Mouse (Mus musculus): ENCODE results near the gene Rps21.

DNA sequence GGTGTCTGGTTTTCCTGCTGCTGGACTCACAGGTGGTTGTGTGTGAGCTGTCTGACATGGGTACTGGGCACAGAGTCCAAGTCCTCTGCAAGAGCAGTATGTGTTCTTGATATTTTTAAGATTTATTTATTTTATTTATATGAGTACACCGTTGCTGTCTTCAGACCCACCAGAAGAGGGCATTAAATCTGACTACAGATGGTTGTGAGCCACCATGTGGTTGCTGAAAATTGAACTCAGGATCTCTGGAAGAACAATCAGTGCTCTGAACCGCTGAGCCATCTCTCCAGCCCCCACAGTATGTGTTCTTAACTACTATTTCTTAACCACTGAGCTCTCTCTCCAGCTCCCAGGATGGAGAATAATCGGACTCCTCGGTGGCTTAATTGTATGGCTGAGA, 45.0 kb downstream of the Rps21 start:
- no peak for TF ChIP-seq CTCF (IDR thresholded peaks at IDR 0.05; ENCODE audit: control insufficient read depth, insufficient read depth, insufficient replicate concordance, low read depth, low read length)
- no peak for TF ChIP-seq POLR2A (IDR thresholded peaks at IDR 0.05; ENCODE audit: control insufficient read depth, low read depth, low read length)

Data from testis, adult 2 months (tissue).